ENCODE assay signal across 8 mouse cellular contexts in the genomic region with DNA sequence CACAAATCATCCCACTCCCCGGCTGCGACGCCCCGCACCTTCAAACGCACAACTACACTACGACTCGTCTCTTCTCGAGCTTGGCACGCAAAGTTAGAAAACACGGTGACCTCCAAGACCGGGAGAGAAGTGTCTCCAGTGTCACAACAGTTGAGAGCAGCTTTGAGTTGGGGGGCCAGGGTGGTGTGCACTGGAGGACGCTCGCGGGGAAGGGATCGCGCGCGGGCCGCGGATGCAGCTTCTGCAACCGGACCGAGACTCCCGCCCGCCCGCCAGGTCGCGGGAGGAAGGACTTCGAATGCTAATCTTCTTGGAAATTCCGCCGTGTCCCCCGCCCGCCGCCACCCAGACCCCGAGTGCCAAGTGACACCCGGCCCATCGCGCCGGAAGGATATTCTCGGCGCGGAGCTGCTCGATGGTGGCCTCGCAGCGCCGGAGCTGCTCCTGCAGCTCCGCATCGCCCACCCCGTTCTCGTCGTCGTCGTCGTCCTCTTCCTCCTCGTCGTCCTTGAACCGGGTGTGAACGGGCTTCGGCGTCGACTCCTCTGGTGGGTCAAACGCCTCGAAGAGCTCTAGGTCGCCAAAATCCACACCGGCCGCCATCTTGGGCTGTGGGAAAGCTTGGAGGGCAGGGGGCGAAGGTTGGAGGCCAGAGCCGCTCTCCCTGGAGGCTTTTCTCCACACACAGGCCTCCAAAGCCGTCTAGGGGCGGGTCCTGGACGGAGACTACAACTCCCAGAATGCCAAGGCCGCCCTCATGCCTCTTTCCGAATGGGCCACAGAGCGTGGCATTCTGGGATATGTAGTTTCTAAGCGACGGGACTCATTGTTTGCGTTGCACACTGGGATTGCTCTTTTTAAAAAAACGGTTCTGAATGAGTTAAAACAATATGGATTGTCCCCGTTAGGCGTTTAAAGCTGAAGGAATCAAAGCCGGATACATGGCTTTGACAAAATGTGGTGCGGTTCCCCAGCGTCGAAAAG. TPM values are rescaled to one million over a fixed set of nuclear protein-coding genes. Genes with fewer than 3 reads are reported as not detected.
DNase-seq lines count a peak whose midpoint lies in the region; ATAC-seq and TF ChIP-seq lines count a peak whose summit lies in the region.

A gene (minus strand): TSS at position 773 of the 984 bp plus-strand sequence.

- TF ChIP-seq CTCF in liver, embryonic 14.5 days (IDR thresholded peaks at IDR 0.05; ENCODE audit: low read depth) = no peak
- TF ChIP-seq CTCF in stomach, postnatal 0 days (IDR thresholded peaks at IDR 0.05; ENCODE audit: low read depth) = peak; percentile 24

- H3K4me1 ChIP-seq in forebrain, embryonic 10.5 days = peaks cover 32% of the 10 kb centered on the region
- H3K4me1 ChIP-seq in heart, embryonic 15.5 days (replicated peaks) = peaks cover 20% of the 10 kb centered on the region
- peaks cover 6 to 8% of the 10 kb centered on the region in 2 experiments; a peak in 3 of 4 replicates for H3K4me1 ChIP-seq in liver, embryonic 14.5 days (replicated peaks; ENCODE audit: control insufficient read depth in 2 of 2, insufficient read depth in 2 of 2, low read length in 1 of 2)
- peaks cover 4% of the 10 kb centered on the region; the same call in 1 of the 2 replicates for H3K4me1 ChIP-seq in neural tube, embryonic 11.5 days (ENCODE audit: control insufficient read depth, insufficient read depth, low read length)
- no peaks in the 10 kb centered on the region for H3K4me1 ChIP-seq in stomach, postnatal 0 days (replicated peaks; ENCODE audit: control insufficient read depth, insufficient read depth)

- peak within 1 kb of the TSS; percentile 74 for H3K4me3 ChIP-seq in forebrain, embryonic 10.5 days
- H3K4me3 ChIP-seq in heart, embryonic 15.5 days = peak within 1 kb of the TSS; percentile 93
- H3K4me3 ChIP-seq in liver, embryonic 14.5 days (ENCODE audit: insufficient read depth in 1 of 2, low read depth in 2 of 2, low read length in 2 of 2) = peak within 1 kb of the TSS; percentile 82 to 83
- peak within 1 kb of the TSS; percentile 92 for H3K4me3 ChIP-seq in neural tube, embryonic 11.5 days (ENCODE audit: low read depth, low read length)
- peak within 1 kb of the TSS; percentile 73 for H3K4me3 ChIP-seq in stomach, postnatal 0 days (ENCODE audit: low read depth, low read length)

- peak within 1 kb of the TSS; percentile 96 for H3K27ac ChIP-seq in forebrain, embryonic 10.5 days
- peak within 1 kb of the TSS; percentile 92 for H3K27ac ChIP-seq in heart, embryonic 15.5 days
- H3K27ac ChIP-seq in liver, embryonic 14.5 days = peak within 1 kb of the TSS; percentile 73
- peak within 1 kb of the TSS; percentile 77 for H3K27ac ChIP-seq in neural tube, embryonic 11.5 days (ENCODE audit: low read depth, low read length)
- peak within 1 kb of the TSS; percentile 74; the same call in 1 of the 2 replicates for H3K27ac ChIP-seq in stomach, postnatal 0 days (replicated peaks)

- WGBS in forebrain, embryonic 10.5 days = under 1% methylated on average over 83 of the region's 83 CpGs
- WGBS in heart, embryonic 15.5 days = under 1% methylated on average over 83 of the region's 83 CpGs
- under 1% methylated on average over 83 of the region's 83 CpGs for WGBS in liver, embryonic 14.5 days (ENCODE audit: insufficient replicate concordance)
- under 1% methylated on average over 82 of the region's 83 CpGs for WGBS in neural tube, embryonic 11.5 days
- WGBS in stomach, postnatal 0 days = under 1% methylated on average over 83 of the region's 83 CpGs

- ATAC-seq in heart, embryonic 15.5 days (replicated peaks; ENCODE audit: insufficient number of reproducible peaks, insufficient read depth, low FRiP score, low read depth) = peak; percentile 100
- ATAC-seq in liver, embryonic 14.5 days (ENCODE audit: insufficient read depth) = peak; percentile 100
- ATAC-seq in neural tube, embryonic 11.5 days (ENCODE audit: insufficient read depth, low FRiP score, low TSS enrichment) = peak; percentile 100
- ATAC-seq in stomach, postnatal 0 days (ENCODE audit: low FRiP score, low TSS enrichment) = peak; percentile 100

- TF ChIP-seq EP300 in liver, embryonic 14.5 days (IDR thresholded peaks at IDR 0.05; ENCODE audit: low read depth) = no peak
- TF ChIP-seq EP300 in stomach, postnatal 0 days (optimal IDR thresholded peaks at IDR 0.05) = no peak

- peak within 1 kb of the TSS; percentile 94 for H3K9ac ChIP-seq in heart, embryonic 15.5 days
- peak within 1 kb of the TSS; percentile 88 for H3K9ac ChIP-seq in liver, embryonic 14.5 days (replicated peaks)
- peak within 1 kb of the TSS; percentile 90 for H3K9ac ChIP-seq in neural tube, embryonic 11.5 days (ENCODE audit: low read length)
- peak within 1 kb of the TSS; percentile 87 for H3K9ac ChIP-seq in stomach, postnatal 0 days (ENCODE audit: low read length)

- H3K4me2 ChIP-seq in heart, embryonic 15.5 days = peak within 1 kb of the TSS; percentile 72
- peak within 1 kb of the TSS; percentile 92 for H3K4me2 ChIP-seq in liver, embryonic 14.5 days (ENCODE audit: low read depth)
- H3K4me2 ChIP-seq in neural tube, embryonic 11.5 days (ENCODE audit: low read depth) = peak within 1 kb of the TSS; percentile 51
- peak within 1 kb of the TSS; percentile 73 for H3K4me2 ChIP-seq in stomach, postnatal 0 days (replicated peaks; ENCODE audit: low read depth)

- H3K36me3 ChIP-seq in forebrain, embryonic 10.5 days (replicated peaks) = peaks cover 35% of the 10 kb centered on the region
- peaks cover 15% of the 10 kb centered on the region for H3K36me3 ChIP-seq in heart, embryonic 15.5 days
- peaks cover 18% of the 10 kb centered on the region for H3K36me3 ChIP-seq in liver, embryonic 14.5 days (replicated peaks; ENCODE audit: control insufficient read depth, insufficient read depth, low read depth)
- no peaks in the 10 kb centered on the region; the same call in 1 of the 2 replicates for H3K36me3 ChIP-seq in neural tube, embryonic 11.5 days (ENCODE audit: control insufficient read depth, insufficient read depth, low read length)
- no peaks in the 10 kb centered on the region for H3K36me3 ChIP-seq in stomach, postnatal 0 days (ENCODE audit: control insufficient read depth, insufficient read depth, low read length)

- H3K9me3 ChIP-seq in forebrain, embryonic 10.5 days = no peaks in the 10 kb centered on the region
- H3K9me3 ChIP-seq in heart, embryonic 15.5 days (replicated peaks) = no peaks in the 10 kb centered on the region
- no peaks in the 10 kb centered on the region for H3K9me3 ChIP-seq in liver, embryonic 14.5 days (ENCODE audit: control insufficient read depth, low read length)
- H3K9me3 ChIP-seq in neural tube, embryonic 11.5 days (ENCODE audit: control insufficient read depth, low read length) = no peaks in the 10 kb centered on the region
- H3K9me3 ChIP-seq in stomach, postnatal 0 days (ENCODE audit: control insufficient read depth, low read length) = no peaks in the 10 kb centered on the region

- DNase-seq in CD8-positive naive resting alpha-beta T cell, adult 2 months (ENCODE audit: low read depth in 2 of 2, low spot score in 2 of 2) = peak; percentile 92 to 95
- DNase-seq in c-Kit-positive CD71-negative TER-119-negative erythroid progenitor cells, embryonic 14.5 days (ENCODE audit: low read depth) = peak; percentile 98
- DNase-seq in forebrain, embryonic 10.5 days (ENCODE audit: extremely low spot score, low spot score) = peak; percentile 98
- peak; percentile 94 to 97 for DNase-seq in kidney, postnatal 25 days
- peak; percentile 94 to 98 (median 96) for DNase-seq in liver, embryonic 14.5 days (ENCODE audit: low read depth in 3 of 3, low spot score in 3 of 3)
- peak; percentile 96 for DNase-seq in neural tube, embryonic 11.5 days (ENCODE audit: low spot score)
- DNase-seq in stomach, postnatal 0 days (ENCODE audit: low spot score) = peak; percentile 96

- no peaks in the 10 kb centered on the region for H3K27me3 ChIP-seq in forebrain, embryonic 10.5 days (ENCODE audit: poor library complexity, severe bottlenecking)
- no peaks in the 10 kb centered on the region for H3K27me3 ChIP-seq in heart, embryonic 15.5 days
- H3K27me3 ChIP-seq in liver, embryonic 14.5 days (ENCODE audit: control insufficient read depth, insufficient read depth, low read length) = no peaks in the 10 kb centered on the region
- H3K27me3 ChIP-seq in neural tube, embryonic 11.5 days (ENCODE audit: control insufficient read depth, insufficient read depth, low read length) = no peaks in the 10 kb centered on the region
- no peaks in the 10 kb centered on the region for H3K27me3 ChIP-seq in stomach, postnatal 0 days (ENCODE audit: control insufficient read depth, insufficient read depth, low read length)

RNA-seq across cellular contexts. Expression of the gene that starts here (rescaled TPM):
- polyA plus RNA-seq in forebrain, embryonic 10.5 days (2016; fragmentation: Nextera tagmentation; extraction: Ambion mirVana) = 90.6 and 92.2 TPM in 2 replicates
- polyA plus RNA-seq in heart, embryonic 15.5 days (2015; fragmentation: Nextera tagmentation; extraction: Ambion mirVana) = 54.5 and 59.7 TPM in 2 replicates
- 22.7 and 24.2 TPM in 2 replicates for polyA plus RNA-seq in liver, embryonic 14.5 days (2012; rRNA removed)
- 30.0 and 33.5 TPM in 2 replicates for polyA plus RNA-seq in liver, embryonic 14.5 days (2014; fragmentation: Nextera tagmentation; extraction: Ambion mirVana)
- polyA plus RNA-seq in neural tube, embryonic 11.5 days (2014; fragmentation: Nextera tagmentation; extraction: Ambion mirVana) = 71.3 and 80.5 TPM in 2 replicates
- 26.1 and 27.3 TPM in 2 replicates for polyA plus RNA-seq in stomach, postnatal 0 days (2015; fragmentation: Nextera tagmentation; extraction: Ambion mirVana)

Comparison
In these comparisons a context has a peak if more than half of its experiments do, and no peak if none do; other contexts are left out.
1. Peak in every context shown above with its lines: DNase-seq, ATAC-seq, H3K4me3 ChIP-seq and H3K27ac ChIP-seq.